In genomic region chr6:144166104-144166503, GRCm38 (mm10) we compare ENCODE assay signal across 8 mouse cellular contexts.
DNase-seq lines count a peak whose midpoint lies in the region; ATAC-seq and TF ChIP-seq lines count a peak whose summit lies in the region.

No protein-coding gene starts in this region.

- H3K27me3 ChIP-seq in hindbrain, embryonic 11.5 days (ENCODE audit: control insufficient read depth, insufficient read depth, low read length): no peaks in the 10 kb centered on the region
- H3K27me3 ChIP-seq in midbrain, embryonic 15.5 days (replicated peaks): no peaks in the 10 kb centered on the region

- no peaks in the 10 kb centered on the region for H3K9me3 ChIP-seq in hindbrain, embryonic 11.5 days (ENCODE audit: control insufficient read depth, low read length)
- no peaks in the 10 kb centered on the region for H3K9me3 ChIP-seq in midbrain, embryonic 15.5 days

- no peak for TF ChIP-seq POLR2A in embryonic fibroblast, embryonic 13.5 days (IDR thresholded peaks at IDR 0.05; ENCODE audit: low read depth, low read length)

- peak in 1 of 2 experiments; percentile 41 for DNase-seq in left cerebral cortex, adult 2 months (ENCODE audit: extremely low spot score in 1 of 2, low spot score in 2 of 2)
- DNase-seq in left cerebral cortex, adult 8-10 months (ENCODE audit: low spot score in 2 of 2): no peak
- DNase-seq in hindbrain, embryonic 11.5 days (ENCODE audit: low spot score): peak; percentile 75
- no peak for DNase-seq in testis, postnatal 14 days (ENCODE audit: low spot score)

- no peak for TF ChIP-seq CTCF in left cerebral cortex, adult 2 months (IDR thresholded peaks at IDR 0.05)
- TF ChIP-seq CTCF in embryonic fibroblast, embryonic 13.5 days (IDR thresholded peaks at IDR 0.05; ENCODE audit: borderline replicate concordance, insufficient read depth, low read length): no peak

- H3K27ac ChIP-seq in left cerebral cortex, adult 2 months: peak overlapping the region; percentile 1; the same call in 1 of the 2 replicates
- peak overlapping the region; percentile 84 for H3K27ac ChIP-seq in embryonic fibroblast, embryonic 13.5 days (ENCODE audit: insufficient read depth, low read length)
- H3K27ac ChIP-seq in hindbrain, embryonic 11.5 days (ENCODE audit: low read depth, low read length): peak overlapping the region; percentile 63
- H3K27ac ChIP-seq in midbrain, embryonic 15.5 days: peak overlapping the region; percentile 39

- no peak overlapping the region for H3K4me3 ChIP-seq in left cerebral cortex, adult 2 months
- H3K4me3 ChIP-seq in embryonic fibroblast, embryonic 13.5 days (ENCODE audit: insufficient read depth, low read length): no peak overlapping the region
- no peak overlapping the region for H3K4me3 ChIP-seq in hindbrain, embryonic 11.5 days (ENCODE audit: low read depth, low read length)
- H3K4me3 ChIP-seq in midbrain, embryonic 15.5 days: no peak overlapping the region

- ATAC-seq in hindbrain, embryonic 11.5 days (ENCODE audit: low FRiP score): peak; percentile 89
- ATAC-seq in midbrain, embryonic 15.5 days (replicated peaks): peak; percentile 77
- ATAC-seq in CD4-positive, CD25-positive, alpha-beta regulatory T cell, adult 4 months: no peak
- ATAC-seq in megakaryocyte, adult 5-6 weeks (ENCODE audit: poor library complexity, severe bottlenecking): no peak

- 2% methylated on average over 8 of the region's 8 CpGs for WGBS in hindbrain, embryonic 11.5 days
- 4% methylated on average over 8 of the region's 8 CpGs for WGBS in midbrain, embryonic 15.5 days

- no peak overlapping the region for H3K9ac ChIP-seq in hindbrain, embryonic 11.5 days (ENCODE audit: low read depth, low read length)
- H3K9ac ChIP-seq in midbrain, embryonic 15.5 days: no peak overlapping the region

- intact Hi-C loops in left cerebral cortex, adult 2 months (cut with DNase I): no loop called here

- peak overlapping the region; percentile 17; the same call in 1 of the 2 replicates for H3K4me2 ChIP-seq in hindbrain, embryonic 11.5 days (replicated peaks; ENCODE audit: low read depth, low read length)
- H3K4me2 ChIP-seq in midbrain, embryonic 15.5 days: peak overlapping the region; percentile 19; the same call in 1 of the 2 replicates

- no peaks in the 10 kb centered on the region for H3K36me3 ChIP-seq in hindbrain, embryonic 11.5 days (ENCODE audit: control insufficient read depth, insufficient read depth, low read length)
- no peaks in the 10 kb centered on the region for H3K36me3 ChIP-seq in midbrain, embryonic 15.5 days (replicated peaks)

- H3K4me1 ChIP-seq in embryonic fibroblast, embryonic 13.5 days (ENCODE audit: control insufficient read depth, insufficient read depth, low read length): peaks cover 3% of the 10 kb centered on the region
- peaks cover 3% of the 10 kb centered on the region; the same call in 1 of the 2 replicates for H3K4me1 ChIP-seq in hindbrain, embryonic 11.5 days (replicated peaks; ENCODE audit: control insufficient read depth, insufficient read depth, low read length)
- peaks cover 14% of the 10 kb centered on the region for H3K4me1 ChIP-seq in midbrain, embryonic 15.5 days

Comparison
In these comparisons a context has a peak if more than half of its experiments do, and no peak if none do; other contexts are left out.
1. H3K27ac ChIP-seq: peak in every context shown above with its lines; median percentile 84 in embryonic fibroblast, embryonic 13.5 days; 63 in hindbrain, embryonic 11.5 days; 39 in midbrain, embryonic 15.5 days; 1 in left cerebral cortex, adult 2 months.
2. ATAC-seq: peak in hindbrain, embryonic 11.5 days (single experiment) and midbrain, embryonic 15.5 days (single experiment); none in CD4-positive, CD25-positive, alpha-beta regulatory T cell, adult 4 months (single experiment) and megakaryocyte, adult 5-6 weeks (single experiment).